Mouse (Mus musculus): Measurements from ENCODE around the gene Bub1b. TPM values are rescaled to one million over a fixed set of nuclear protein-coding genes. Genes with fewer than 3 reads are reported as not detected.
"Not testable (repeated sequence)": the region's sequence is repeated elsewhere in the genome, so short reads cannot be mapped to it uniquely, and the experiment has no call there.

The Bub1b gene
- polyA plus RNA-seq, 1 experiment from 2014 or later, result 4.3 TPM

GRCm38 (mm10) chr2:118637888-118638526 lies 40.0 kb downstream of the Bub1b start:
- H3K4me1 ChIP-seq (ENCODE audit: control insufficient read depth, insufficient read depth, low read length), result no peaks in the 10 kb centered on the region
- 51% methylated on average over 8 of the region's 8 CpGs for WGBS
- no peaks in the 10 kb centered on the region for H3K9me3 ChIP-seq (ENCODE audit: control insufficient read depth, low read length)
- H3K4me2 ChIP-seq (ENCODE audit: low read depth, low read length), result no peak overlapping the region
- H3K4me3 ChIP-seq (ENCODE audit: low read depth, low read length), result no peak overlapping the region
- H3K36me3 ChIP-seq (ENCODE audit: control insufficient read depth, insufficient read depth, low read length), result no peaks in the 10 kb centered on the region; the same call in 1 of the 2 replicates
- H3K27ac ChIP-seq (ENCODE audit: low read depth, low read length), result no peak overlapping the region
- H3K9ac ChIP-seq (replicated peaks; ENCODE audit: low read depth, low read length), result no peak overlapping the region
- ATAC-seq (ENCODE audit: low read depth), result peak; percentile 80
- no peaks in the 10 kb centered on the region for H3K27me3 ChIP-seq (ENCODE audit: control insufficient read depth, insufficient read depth, low read length)

DNA sequence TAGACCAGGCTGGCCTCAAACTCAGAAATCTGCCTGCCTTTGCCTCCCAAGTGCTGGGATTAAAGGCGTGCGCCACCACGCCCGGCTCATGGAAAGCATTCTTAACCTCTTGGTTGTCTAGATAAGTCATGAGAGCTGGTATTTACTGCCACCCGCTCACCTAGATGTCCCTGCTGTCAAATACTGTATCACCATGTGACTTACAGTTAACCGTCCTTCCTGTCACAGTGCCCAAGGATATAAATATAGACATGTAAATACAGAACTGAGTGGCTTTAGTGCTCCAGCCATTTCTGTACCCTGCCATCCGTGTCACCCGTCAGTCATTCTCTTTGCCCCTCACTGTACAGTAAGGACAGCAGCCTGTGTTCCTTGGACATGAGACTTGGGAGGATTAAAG lies 40.7 kb downstream of the Bub1b start:
- no peak overlapping the region for H3K4me3 ChIP-seq (ENCODE audit: low read depth, low read length)
- H3K9me3 ChIP-seq (ENCODE audit: control insufficient read depth, low read length), result no peaks in the 10 kb centered on the region
- no peak overlapping the region for H3K9ac ChIP-seq (replicated peaks; ENCODE audit: low read depth, low read length)
- H3K27me3 ChIP-seq (ENCODE audit: control insufficient read depth, insufficient read depth, low read length), result no peaks in the 10 kb centered on the region
- no peak overlapping the region for H3K4me2 ChIP-seq (ENCODE audit: low read depth, low read length)
- no peak overlapping the region for H3K27ac ChIP-seq (ENCODE audit: low read depth, low read length)
- peak; percentile 17; the same call in 1 of the 2 replicates for ATAC-seq (ENCODE audit: low read depth)
- H3K4me1 ChIP-seq (ENCODE audit: control insufficient read depth, insufficient read depth, low read length), result no peaks in the 10 kb centered on the region
- WGBS, result 95% methylated on average over 8 of the region's 8 CpGs
- H3K36me3 ChIP-seq (ENCODE audit: control insufficient read depth, insufficient read depth, low read length), result no peaks in the 10 kb centered on the region

GRCm38 (mm10) chr2:118641147-118641546 lies 43.1 kb downstream of the Bub1b start:
- no peaks in the 10 kb centered on the region for H3K9me3 ChIP-seq (ENCODE audit: control insufficient read depth, low read length)
- no peaks in the 10 kb centered on the region for H3K36me3 ChIP-seq (ENCODE audit: control insufficient read depth, insufficient read depth, low read length)
- ATAC-seq (ENCODE audit: low read depth), result no peak
- 63% methylated on average over 2 of the region's 2 CpGs for WGBS
- H3K27me3 ChIP-seq (ENCODE audit: control insufficient read depth, insufficient read depth, low read length), result no peaks in the 10 kb centered on the region
- H3K9ac ChIP-seq (replicated peaks; ENCODE audit: low read depth, low read length), result no peak overlapping the region
- no peak overlapping the region for H3K4me2 ChIP-seq (ENCODE audit: low read depth, low read length)
- H3K27ac ChIP-seq (ENCODE audit: low read depth, low read length), result no peak overlapping the region
- no peaks in the 10 kb centered on the region for H3K4me1 ChIP-seq (ENCODE audit: control insufficient read depth, insufficient read depth, low read length)
- no peak overlapping the region for H3K4me3 ChIP-seq (ENCODE audit: low read depth, low read length)

- H3K4me3 ChIP-seq (ENCODE audit: low read depth, low read length), result no peak overlapping the region
- no peak for ATAC-seq (ENCODE audit: low read depth)
- no peak overlapping the region for H3K4me2 ChIP-seq (ENCODE audit: low read depth, low read length)
- H3K4me1 ChIP-seq (ENCODE audit: control insufficient read depth, insufficient read depth, low read length), result no peaks in the 10 kb centered on the region
- no peaks in the 10 kb centered on the region for H3K27me3 ChIP-seq (ENCODE audit: control insufficient read depth, insufficient read depth, low read length)
- H3K9me3 ChIP-seq (ENCODE audit: control insufficient read depth, low read length), result no peaks in the 10 kb centered on the region
- H3K36me3 ChIP-seq (ENCODE audit: control insufficient read depth, insufficient read depth, low read length), result no peaks in the 10 kb centered on the region
- H3K27ac ChIP-seq (ENCODE audit: low read depth, low read length), result no peak overlapping the region
- WGBS, result 86% methylated on average over 3 of the region's 3 CpGs
- H3K9ac ChIP-seq (replicated peaks; ENCODE audit: low read depth, low read length), result no peak overlapping the region
These were observed 44.4 kb downstream of the Bub1b start for GRCm38 (mm10) chr2:118642431-118642830.

DNA sequence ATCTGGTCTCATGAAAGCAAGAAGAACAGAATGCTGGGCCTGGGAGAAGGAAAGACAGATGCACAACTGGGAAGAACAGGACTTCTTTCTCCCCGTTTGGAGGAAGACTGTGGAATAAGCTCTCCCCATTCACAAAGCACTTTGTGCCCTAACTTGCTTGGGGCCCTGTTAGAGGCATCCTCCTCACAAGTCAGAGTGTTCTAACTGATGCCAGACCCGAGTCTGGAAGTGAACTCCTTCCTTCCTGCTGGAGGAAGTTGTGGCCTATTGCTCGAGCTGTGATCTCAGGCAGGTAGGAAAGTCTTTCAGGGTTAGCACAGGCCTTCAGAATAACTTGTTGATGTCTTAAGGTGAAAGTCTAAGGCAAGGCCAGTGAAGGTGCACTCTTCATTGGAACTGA lies 44.9 kb downstream of the Bub1b start:
- no peak for ATAC-seq (ENCODE audit: low read depth)
- no peak overlapping the region for H3K4me3 ChIP-seq (ENCODE audit: low read depth, low read length)
- H3K4me2 ChIP-seq (ENCODE audit: low read depth, low read length), result no peak overlapping the region
- no peaks in the 10 kb centered on the region for H3K36me3 ChIP-seq (ENCODE audit: control insufficient read depth, insufficient read depth, low read length)
- 80% methylated on average over 3 of the region's 3 CpGs for WGBS
- no peak overlapping the region for H3K27ac ChIP-seq (ENCODE audit: low read depth, low read length)
- no peaks in the 10 kb centered on the region for H3K9me3 ChIP-seq (ENCODE audit: control insufficient read depth, low read length)
- no peaks in the 10 kb centered on the region for H3K4me1 ChIP-seq (ENCODE audit: control insufficient read depth, insufficient read depth, low read length)
- no peaks in the 10 kb centered on the region for H3K27me3 ChIP-seq (ENCODE audit: control insufficient read depth, insufficient read depth, low read length)
- no peak overlapping the region for H3K9ac ChIP-seq (replicated peaks; ENCODE audit: low read depth, low read length)

DNA sequence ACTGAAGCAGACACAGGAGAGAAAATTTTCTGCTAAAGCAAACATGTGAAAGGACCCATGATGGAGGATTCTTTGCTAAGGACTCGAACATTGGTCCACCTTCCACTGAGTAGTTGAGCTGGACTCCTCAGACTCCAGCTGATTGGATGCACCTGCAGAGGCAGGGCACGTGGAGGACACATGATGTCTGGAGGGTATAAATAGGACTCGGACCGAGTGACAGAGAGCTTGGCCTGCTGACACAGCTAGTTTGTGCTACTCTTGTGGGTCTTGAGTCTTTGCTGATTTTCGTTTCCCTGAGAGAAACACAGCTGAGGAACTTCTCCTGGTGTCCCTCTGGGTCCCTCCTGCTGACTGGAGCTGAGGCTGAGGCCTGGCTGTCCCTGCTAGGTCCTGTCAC lies 48.7 kb downstream of the Bub1b start:
- no peaks in the 10 kb centered on the region for H3K4me1 ChIP-seq (ENCODE audit: control insufficient read depth, insufficient read depth, low read length)
- H3K4me3 ChIP-seq (ENCODE audit: low read depth, low read length), result no peak overlapping the region
- no peak for ATAC-seq (ENCODE audit: low read depth)
- no peaks in the 10 kb centered on the region for H3K36me3 ChIP-seq (ENCODE audit: control insufficient read depth, insufficient read depth, low read length)
- WGBS, result 92% methylated on average over 5 of the region's 5 CpGs
- H3K4me2 ChIP-seq (ENCODE audit: low read depth, low read length), result no peak overlapping the region
- no peaks in the 10 kb centered on the region for H3K27me3 ChIP-seq (ENCODE audit: control insufficient read depth, insufficient read depth, low read length)
- H3K9ac ChIP-seq (replicated peaks; ENCODE audit: low read depth, low read length), result no peak overlapping the region
- no peaks in the 10 kb centered on the region for H3K9me3 ChIP-seq (ENCODE audit: control insufficient read depth, low read length)
- H3K27ac ChIP-seq (ENCODE audit: low read depth, low read length), result no peak overlapping the region

DNA sequence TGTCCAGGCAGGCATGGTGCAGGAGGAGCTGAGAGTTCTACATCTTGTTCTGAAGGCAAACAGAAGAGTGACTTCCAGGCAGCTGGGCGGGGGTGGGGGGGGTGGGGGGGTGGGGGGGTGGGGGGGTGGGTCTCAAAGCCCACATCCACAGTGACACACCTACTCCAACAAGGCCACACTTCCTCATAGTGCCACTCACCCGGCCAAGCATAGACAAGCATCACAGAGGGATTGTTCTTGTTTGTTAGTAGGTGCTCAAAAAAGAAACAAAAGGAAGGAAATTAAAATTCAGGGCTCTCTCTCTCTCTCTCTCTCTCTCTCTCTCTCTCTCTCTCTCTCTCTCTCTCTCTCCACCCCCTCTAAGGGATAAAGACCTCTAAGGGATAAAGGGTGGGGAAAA lies 52.7 kb downstream of the Bub1b start:
- H3K4me2 ChIP-seq (ENCODE audit: low read depth, low read length); H3K27me3 ChIP-seq (ENCODE audit: control insufficient read depth, insufficient read depth, low read length): not testable (repeated sequence)

DNA sequence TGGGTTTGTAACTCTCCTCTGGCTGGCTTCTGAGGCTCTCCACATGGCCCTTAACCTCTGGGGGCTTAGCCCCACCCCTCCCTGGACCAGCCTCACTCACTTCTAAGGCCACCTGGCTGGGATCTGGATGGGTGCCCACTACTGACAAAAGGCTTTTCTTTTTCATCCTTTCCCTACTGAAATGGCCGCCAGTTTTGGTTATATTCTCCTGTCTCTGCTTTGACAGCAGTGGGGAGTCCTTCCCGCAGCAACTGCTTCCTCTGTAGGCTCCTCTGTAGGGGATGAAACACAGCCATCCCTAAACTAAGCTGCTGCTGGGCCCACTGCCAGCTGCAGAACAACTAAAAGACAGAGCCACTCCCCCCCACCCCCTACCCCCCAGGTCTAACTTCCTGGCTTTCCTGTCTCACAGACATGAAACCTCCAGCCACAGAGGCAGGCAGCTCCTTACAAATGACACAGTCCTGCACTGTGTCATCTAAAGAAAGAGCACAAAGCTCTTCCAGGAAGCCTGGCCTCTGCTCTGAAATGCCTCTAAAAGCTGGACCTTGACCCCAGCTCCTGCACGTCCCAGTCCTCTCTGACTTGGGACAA lies 58.8 kb downstream of the Bub1b start:
- Histone ChIP-seq H3K4me2 (ENCODE audit: low read depth, low read length) (no peak overlapping the region), H3K27me3 (ENCODE audit: control insufficient read depth, insufficient read depth, low read length) (no peaks in the 10 kb centered on the region; the same call in 1 of the 2 replicates), H3K36me3 (ENCODE audit: control insufficient read depth, insufficient read depth, low read length) (no peaks in the 10 kb centered on the region), H3K4me3 (ENCODE audit: low read depth, low read length) (no peak overlapping the region), H3K9me3 (ENCODE audit: control insufficient read depth, low read length) (no peaks in the 10 kb centered on the region), H3K4me1 (ENCODE audit: control insufficient read depth, insufficient read depth, low read length) (peaks cover 3% of the 10 kb centered on the region; the same call in 1 of the 2 replicates), H3K27ac (ENCODE audit: low read depth, low read length) (no peak overlapping the region), H3K9ac (replicated peaks; ENCODE audit: low read depth, low read length) (no peak overlapping the region)
- WGBS, result 22% methylated on average over 3 of the region's 3 CpGs
- ATAC-seq (ENCODE audit: low read depth), result peak; percentile 39; the same call in 1 of the 2 replicates

More for the DNA sequence above, 52.7 kb downstream of the Bub1b start:
- not testable (repeated sequence) for H3K36me3 ChIP-seq (ENCODE audit: control insufficient read depth, insufficient read depth, low read length); H3K9me3 ChIP-seq (ENCODE audit: control insufficient read depth, low read length); ATAC-seq (ENCODE audit: low read depth); H3K27ac ChIP-seq (ENCODE audit: low read depth, low read length); H3K4me1 ChIP-seq (ENCODE audit: control insufficient read depth, insufficient read depth, low read length); H3K4me3 ChIP-seq (ENCODE audit: low read depth, low read length); H3K9ac ChIP-seq (replicated peaks; ENCODE audit: low read depth, low read length)
- 74% methylated on average over 2 of the region's 2 CpGs for WGBS

GRCm38 (mm10) chr2:118658457-118658856 lies 60.4 kb downstream of the Bub1b start:
- 34% methylated on average over 4 of the region's 4 CpGs for WGBS

More at GRCm38 (mm10) chr2:118658457-118658856, 60.4 kb downstream of the Bub1b start:
- no peaks in the 10 kb centered on the region for H3K36me3 ChIP-seq (ENCODE audit: control insufficient read depth, insufficient read depth, low read length)
- H3K4me2 ChIP-seq (ENCODE audit: low read depth, low read length), result no peak overlapping the region
- H3K9ac ChIP-seq (replicated peaks; ENCODE audit: low read depth, low read length), result no peak overlapping the region
- no peak overlapping the region for H3K4me3 ChIP-seq (ENCODE audit: low read depth, low read length)
- no peak overlapping the region for H3K27ac ChIP-seq (ENCODE audit: low read depth, low read length)
- no peaks in the 10 kb centered on the region for H3K9me3 ChIP-seq (ENCODE audit: control insufficient read depth, low read length)
- H3K4me1 ChIP-seq (ENCODE audit: control insufficient read depth, insufficient read depth, low read length), result peaks cover 7% of the 10 kb centered on the region
- no peaks in the 10 kb centered on the region; the same call in 1 of the 2 replicates for H3K27me3 ChIP-seq (ENCODE audit: control insufficient read depth, insufficient read depth, low read length)
- no peak for ATAC-seq (ENCODE audit: low read depth)
